Mouse (Mus musculus) CH12F3 (cell line): ENCODE measurements around the gene Pde4d.

ENCODE experiments used
- in situ Hi-C: fragments of 300-500 bp; cut with MboI; formaldehyde crosslinking; loops from 2 replicates; pipeline ENCODE4 v1.14.3; 2020; ENCODE audit warnings: low sequenced_read_pairs

Pde4d gene

GRCm38 (mm10) chr13:108449116-108450097 is at the start of gene Pde4d:
Gene Pde4d (plus strand): TSS chr13:108449948.
- in situ Hi-C loops = no loop called here

- in situ Hi-C loops = no loop called here
Observed at GRCm38 (mm10) chr13:108403197-108403596, 46.6 kb upstream of the Pde4d start.

GRCm38 (mm10) chr13:108404372-108404771 is 45.4 kb upstream of the Pde4d start:
- in situ Hi-C loops = no loop called here

- in situ Hi-C loops = no loop called here
Observed at GRCm38 (mm10) chr13:108415464-108415863, 34.3 kb upstream of the Pde4d start.

- in situ Hi-C loops = no loop called here
Observed at GRCm38 (mm10) chr13:108418741-108419507, 30.8 kb upstream of the Pde4d start.

- in situ Hi-C loops = no loop called here
Observed at GRCm38 (mm10) chr13:108426322-108426721, 23.4 kb upstream of the Pde4d start.

- in situ Hi-C loops = no loop called here
Observed at GRCm38 (mm10) chr13:108428809-108429208, 20.9 kb upstream of the Pde4d start.

GRCm38 (mm10) chr13:108429623-108430022 is 20.1 kb upstream of the Pde4d start:
- in situ Hi-C loops = no loop called here

GRCm38 (mm10) chr13:108431776-108432175 is 18.0 kb upstream of the Pde4d start:
- in situ Hi-C loops = no loop called here

- in situ Hi-C loops = no loop called here
Observed at GRCm38 (mm10) chr13:108435687-108436086, 14.1 kb upstream of the Pde4d start.

- in situ Hi-C loops = no loop called here
Observed at GRCm38 (mm10) chr13:108437424-108437823, 12.3 kb upstream of the Pde4d start.

- in situ Hi-C loops = no loop called here
Observed at GRCm38 (mm10) chr13:108439012-108439411, 10.7 kb upstream of the Pde4d start.

GRCm38 (mm10) chr13:108448348-108448931 is 1.3 kb upstream of the Pde4d start:
- in situ Hi-C loops = no loop called here

- in situ Hi-C loops = no loop called here
Observed at GRCm38 (mm10) chr13:108451122-108451521, 1.4 kb downstream of the Pde4d start.

GRCm38 (mm10) chr13:108453064-108453919 is 3.5 kb downstream of the Pde4d start:
- in situ Hi-C loops = no loop called here

- in situ Hi-C loops = no loop called here
Observed at GRCm38 (mm10) chr13:108462518-108462917, 12.8 kb downstream of the Pde4d start.

- in situ Hi-C loops = no loop called here
Observed at GRCm38 (mm10) chr13:108465755-108466154, 16.0 kb downstream of the Pde4d start.

GRCm38 (mm10) chr13:108467046-108467445 is 17.3 kb downstream of the Pde4d start:
- in situ Hi-C loops = no loop called here

- in situ Hi-C loops = no loop called here
Observed at GRCm38 (mm10) chr13:108480451-108480850, 30.7 kb downstream of the Pde4d start.

- in situ Hi-C loops = no loop called here
Observed at GRCm38 (mm10) chr13:108485036-108485435, 35.3 kb downstream of the Pde4d start.
